Mouse (Mus musculus): ENCODE data around the gene Zfp442. TPM values are rescaled to one million over a fixed set of nuclear protein-coding genes. Genes with fewer than 3 reads are reported as not detected.
A peak's percentile ranks its signal among the peaks of the same experiment; 100 is the strongest.
"Not testable (repeated sequence)": the region's sequence is repeated elsewhere in the genome, so short reads cannot be mapped to it uniquely, and the experiment has no call there.

Zfp442 gene
- total RNA-seq (2017): 7.7 and 9.1 TPM in 2 replicates

DNA sequence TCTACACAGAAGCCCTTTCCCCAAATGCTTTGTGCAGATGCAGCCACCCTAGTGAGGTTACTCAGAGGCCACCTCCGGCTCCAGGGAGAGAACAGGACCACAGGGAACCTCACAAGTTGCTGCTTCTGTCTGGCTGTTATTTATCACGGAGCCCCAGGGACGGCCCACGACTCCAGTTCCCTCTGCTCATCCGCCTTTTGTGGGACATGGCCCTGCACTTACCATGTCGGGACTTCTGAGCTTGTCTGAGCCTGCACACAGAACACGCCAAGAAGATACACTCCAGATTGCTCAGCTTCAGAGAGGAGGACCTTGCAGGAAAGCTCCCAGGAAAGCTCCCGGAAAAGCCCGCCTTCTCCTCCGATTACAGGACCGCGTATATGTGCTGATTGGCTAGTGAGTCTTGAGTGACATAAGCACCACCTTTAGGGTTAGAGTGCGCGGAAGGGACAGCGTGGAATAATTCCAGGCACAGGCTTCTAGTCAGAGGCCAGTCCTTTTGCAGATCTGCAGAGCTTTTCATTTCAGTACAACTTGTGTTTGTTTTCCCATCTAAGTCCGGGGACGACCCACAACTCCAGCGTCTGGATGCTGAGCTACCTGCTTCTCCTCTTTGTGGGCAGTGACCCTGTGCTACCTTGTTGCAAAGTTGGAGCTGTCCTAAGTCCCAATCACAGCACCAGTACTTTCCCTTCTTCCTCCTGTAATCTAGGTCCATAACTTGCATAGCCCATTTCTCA, at the start of gene Zfp442:
TSS of gene Zfp442 (minus strand) at position 307 of the 740 bp plus-strand sequence.
- ATAC-seq (replicated peaks in 1 of 2; ENCODE audit: insufficient read depth in 1 of 2, low FRiP score in 2 of 2, low TSS enrichment in 1 of 2, low read depth in 1 of 2, poor library complexity in 2 of 2, severe bottlenecking in 2 of 2): peak; percentile 97 to 98

DNA sequence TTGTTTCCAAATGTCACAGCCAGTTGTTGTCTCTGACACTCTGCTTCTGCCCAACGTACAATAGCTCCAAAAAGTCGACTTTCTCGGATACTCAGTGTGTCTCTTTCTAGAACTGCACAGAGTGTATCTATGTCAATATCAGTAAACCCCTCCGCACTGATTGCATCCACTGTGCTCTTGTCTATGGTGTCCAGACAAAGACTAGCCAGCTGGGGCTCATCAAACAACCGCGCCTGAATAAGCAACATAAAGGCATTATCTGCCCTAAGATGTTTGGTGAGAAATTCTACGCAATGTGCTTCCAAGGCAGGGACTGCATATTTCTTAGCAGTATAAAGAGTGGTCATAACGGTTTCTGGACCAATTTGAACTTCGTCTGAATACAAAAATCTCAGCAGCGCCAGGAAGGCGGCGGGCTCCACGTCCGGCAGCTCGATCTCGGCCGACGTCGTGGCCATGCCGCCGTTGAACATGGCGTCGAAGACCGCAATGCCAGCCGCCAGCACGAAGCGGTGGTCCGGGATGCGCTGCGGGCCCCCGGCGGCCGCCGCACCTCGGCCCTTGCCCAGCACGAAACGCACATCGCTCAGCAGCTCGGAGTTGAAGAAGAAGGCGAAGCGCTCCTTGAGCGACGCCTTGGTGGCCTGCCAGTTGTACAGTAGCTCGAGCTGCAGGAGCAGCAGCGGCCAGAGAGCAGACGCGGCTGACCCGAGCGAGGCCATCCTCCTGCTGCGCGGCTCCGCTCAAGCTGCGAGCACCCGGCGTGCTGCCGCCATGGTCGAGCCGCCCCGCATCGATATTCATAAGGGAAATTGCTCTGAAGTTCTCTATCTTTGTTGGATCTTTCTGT, 49.1 kb upstream of the Zfp442 start:
- not testable (repeated sequence) for ATAC-seq (replicated peaks in 1 of 2; ENCODE audit: insufficient read depth in 1 of 2, low FRiP score in 2 of 2, low TSS enrichment in 1 of 2, low read depth in 1 of 2, poor library complexity in 2 of 2, severe bottlenecking in 2 of 2)

DNA sequence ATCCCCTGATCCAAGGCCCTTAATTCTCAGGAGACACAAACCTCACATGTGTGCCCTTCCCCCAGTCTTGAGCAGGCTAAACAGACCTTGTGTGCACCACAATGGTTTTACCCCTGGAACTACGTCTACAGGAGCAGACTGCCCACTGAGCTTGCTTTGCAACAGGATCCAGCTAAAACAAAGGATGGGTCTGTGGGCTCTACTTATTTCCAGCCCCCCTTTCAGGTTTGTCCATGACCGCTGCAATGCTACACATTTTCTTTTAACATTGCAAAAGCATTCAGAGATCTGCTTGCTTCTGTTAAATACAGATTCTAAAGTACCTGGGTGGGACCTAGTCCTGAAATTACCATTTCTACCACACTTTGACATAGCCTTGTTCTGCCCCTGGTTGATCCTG, 41.7 kb upstream of the Zfp442 start:
- no peak for ATAC-seq (replicated peaks in 1 of 2; ENCODE audit: insufficient read depth in 1 of 2, low FRiP score in 2 of 2, low TSS enrichment in 1 of 2, low read depth in 1 of 2, poor library complexity in 2 of 2, severe bottlenecking in 2 of 2)

DNA sequence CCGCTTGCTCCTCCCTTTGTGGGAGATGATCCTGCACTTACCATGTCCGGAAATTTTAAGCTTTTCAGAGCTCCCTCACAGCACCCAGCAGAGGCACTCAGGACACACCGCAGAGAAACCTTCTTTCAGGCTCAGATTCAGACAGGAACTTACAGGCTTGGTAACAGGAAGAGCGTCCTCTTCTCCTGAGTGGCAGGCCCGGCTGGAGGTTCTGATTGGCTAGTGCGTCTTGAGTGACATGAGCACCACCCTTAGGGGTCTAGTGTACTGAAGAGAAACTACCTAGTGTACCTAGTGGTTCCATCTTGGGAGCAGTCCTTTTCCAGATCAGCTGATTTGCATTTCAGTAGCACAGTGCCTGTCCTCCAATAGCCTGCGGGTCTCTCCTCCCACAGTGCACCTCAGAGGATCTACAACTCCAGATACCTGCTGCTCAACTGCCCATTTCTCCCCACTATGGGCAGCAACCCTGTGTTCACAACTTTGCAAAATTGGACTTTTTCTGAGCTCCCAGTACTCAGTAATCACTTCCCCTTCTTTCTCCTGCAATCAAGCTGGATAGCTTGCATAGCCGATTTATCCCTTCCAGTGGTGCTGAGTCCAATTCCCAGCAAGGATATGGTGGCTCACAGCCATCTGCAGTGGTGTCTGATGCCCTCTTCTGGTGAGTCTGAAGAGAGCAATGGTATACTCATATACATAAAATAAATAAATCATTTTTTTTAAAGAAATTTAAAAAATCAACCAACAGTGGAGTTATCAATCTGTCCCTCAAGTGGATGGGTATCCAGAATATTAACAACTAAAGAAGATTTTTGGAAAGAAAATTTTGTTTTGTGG, 33.9 kb upstream of the Zfp442 start, which contains the start of gene Zfp345:
TSS of gene Zfp345 (minus strand) at position 153 of the 840 bp plus-strand sequence.
- ATAC-seq (replicated peaks in 1 of 2; ENCODE audit: insufficient read depth in 1 of 2, low FRiP score in 2 of 2, low TSS enrichment in 1 of 2, low read depth in 1 of 2, poor library complexity in 2 of 2, severe bottlenecking in 2 of 2): peak; percentile 22 to 32; a peak in 2 of 4 replicates

DNA sequence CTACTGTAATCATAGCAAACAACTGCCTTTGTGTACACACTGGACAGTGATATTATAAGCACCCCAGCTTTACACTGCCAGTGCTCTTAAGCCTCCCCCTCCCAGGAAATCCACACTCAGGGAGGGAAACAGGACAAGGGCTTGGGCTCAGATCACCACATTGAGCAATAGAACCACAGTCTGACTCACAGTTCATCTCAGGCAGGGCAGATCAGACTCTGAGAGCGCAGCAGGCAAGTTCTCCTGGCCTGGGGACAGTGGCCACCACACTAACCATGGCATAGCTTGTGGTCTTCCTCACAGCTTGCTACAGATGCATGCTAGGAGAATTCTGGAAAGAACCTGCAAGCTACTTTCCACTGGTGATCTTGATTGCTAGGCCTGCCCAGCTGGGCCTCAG, 12.2 kb downstream of the Zfp442 start:
- ATAC-seq (replicated peaks in 1 of 2; ENCODE audit: insufficient read depth in 1 of 2, low FRiP score in 2 of 2, low TSS enrichment in 1 of 2, low read depth in 1 of 2, poor library complexity in 2 of 2, severe bottlenecking in 2 of 2): not testable (repeated sequence)

DNA sequence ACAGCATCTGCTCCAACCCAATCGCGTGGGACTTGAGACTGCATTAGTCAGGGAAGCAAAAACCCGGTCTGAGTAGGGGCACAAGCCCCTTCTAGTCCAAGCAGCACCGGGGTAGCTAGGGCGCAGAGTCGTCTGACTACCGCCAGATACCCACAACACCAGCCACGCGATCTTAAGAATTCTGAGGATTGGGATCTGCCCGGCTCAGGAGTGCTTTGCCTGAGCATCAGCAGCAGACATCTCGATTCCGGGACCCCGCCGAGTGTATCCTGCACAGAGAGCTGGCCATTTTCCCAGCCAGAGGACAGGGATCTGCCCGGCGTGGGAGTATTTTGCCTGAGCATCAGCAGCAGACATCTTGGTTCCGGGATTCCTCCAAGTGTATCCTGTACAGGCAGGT, 39.1 kb downstream of the Zfp442 start:
- ATAC-seq (replicated peaks in 1 of 2; ENCODE audit: insufficient read depth in 1 of 2, low FRiP score in 2 of 2, low TSS enrichment in 1 of 2, low read depth in 1 of 2, poor library complexity in 2 of 2, severe bottlenecking in 2 of 2): not testable (repeated sequence)

DNA sequence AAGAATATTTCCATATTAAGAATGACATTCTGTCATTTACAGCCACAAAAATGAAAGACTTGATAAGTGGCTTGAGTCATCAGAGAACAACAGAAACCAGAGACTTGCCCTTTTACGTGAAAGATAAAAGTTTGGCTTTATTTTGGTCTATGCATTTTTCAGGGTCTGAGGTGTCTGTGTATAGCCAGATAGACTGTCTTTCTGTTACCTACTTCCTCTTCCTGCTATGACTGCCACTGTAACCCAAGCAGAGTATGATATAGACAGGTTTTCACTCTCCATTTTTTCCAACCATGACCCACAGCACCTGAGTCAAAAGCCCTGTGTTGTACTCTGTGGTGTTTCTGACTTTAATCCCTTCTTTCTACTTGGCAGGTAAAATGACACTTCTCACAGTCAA, 61.1 kb downstream of the Zfp442 start:
- ATAC-seq (replicated peaks in 1 of 2; ENCODE audit: insufficient read depth in 1 of 2, low FRiP score in 2 of 2, low TSS enrichment in 1 of 2, low read depth in 1 of 2, poor library complexity in 2 of 2, severe bottlenecking in 2 of 2): no peak

DNA sequence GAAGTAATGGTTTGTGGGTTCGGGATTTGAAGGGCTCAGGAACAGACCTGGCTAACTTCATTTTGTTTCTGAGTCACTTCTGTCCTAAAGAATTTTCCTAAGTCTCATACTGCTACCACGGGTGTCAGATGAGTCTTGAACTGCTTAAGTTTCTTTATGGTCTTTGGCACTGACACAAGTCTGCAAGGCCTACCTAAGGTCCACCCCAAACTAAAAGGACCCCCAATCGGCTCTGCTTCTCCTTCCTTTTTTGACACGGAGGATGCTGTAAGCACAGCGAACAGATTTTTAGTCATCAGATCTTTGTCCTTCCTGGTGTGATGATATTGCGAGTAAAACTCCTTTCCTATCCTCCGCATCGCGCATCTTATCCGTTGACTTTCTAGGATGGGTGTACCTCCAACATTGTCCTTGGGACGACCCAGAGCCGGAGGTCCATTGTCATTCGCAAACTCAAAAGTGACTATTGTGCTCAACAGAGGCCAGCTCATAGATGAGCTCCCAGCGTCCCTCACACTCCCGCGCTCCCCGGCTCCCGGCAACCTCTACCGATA, 65.7 kb downstream of the Zfp442 start:
- ATAC-seq (replicated peaks in 1 of 2; ENCODE audit: insufficient read depth in 1 of 2, low FRiP score in 2 of 2, low TSS enrichment in 1 of 2, low read depth in 1 of 2, poor library complexity in 2 of 2, severe bottlenecking in 2 of 2): peak in 1 of 2 experiments; percentile 51; a peak in 2 of 4 replicates

DNA sequence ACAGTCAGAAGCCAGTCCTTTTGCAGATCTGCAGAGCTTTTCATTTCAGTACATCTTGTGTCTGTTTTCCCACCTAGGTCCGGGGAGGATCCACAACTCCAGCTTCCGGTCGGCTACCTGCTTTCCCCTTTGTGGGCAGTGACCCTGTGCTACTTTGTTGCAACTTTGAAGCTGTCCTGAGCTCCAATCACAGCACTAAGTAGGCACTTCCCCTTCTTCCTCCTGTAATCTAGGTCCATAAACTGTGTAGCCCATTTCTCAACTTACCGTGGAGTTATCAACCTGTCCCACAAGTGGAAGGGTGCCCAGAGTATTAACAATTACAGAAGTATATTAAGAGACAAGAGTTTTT, 88.4 kb downstream of the Zfp442 start:
- ATAC-seq (replicated peaks in 1 of 2; ENCODE audit: insufficient read depth in 1 of 2, low FRiP score in 2 of 2, low TSS enrichment in 1 of 2, low read depth in 1 of 2, poor library complexity in 2 of 2, severe bottlenecking in 2 of 2): peak; percentile 50 to 61

DNA sequence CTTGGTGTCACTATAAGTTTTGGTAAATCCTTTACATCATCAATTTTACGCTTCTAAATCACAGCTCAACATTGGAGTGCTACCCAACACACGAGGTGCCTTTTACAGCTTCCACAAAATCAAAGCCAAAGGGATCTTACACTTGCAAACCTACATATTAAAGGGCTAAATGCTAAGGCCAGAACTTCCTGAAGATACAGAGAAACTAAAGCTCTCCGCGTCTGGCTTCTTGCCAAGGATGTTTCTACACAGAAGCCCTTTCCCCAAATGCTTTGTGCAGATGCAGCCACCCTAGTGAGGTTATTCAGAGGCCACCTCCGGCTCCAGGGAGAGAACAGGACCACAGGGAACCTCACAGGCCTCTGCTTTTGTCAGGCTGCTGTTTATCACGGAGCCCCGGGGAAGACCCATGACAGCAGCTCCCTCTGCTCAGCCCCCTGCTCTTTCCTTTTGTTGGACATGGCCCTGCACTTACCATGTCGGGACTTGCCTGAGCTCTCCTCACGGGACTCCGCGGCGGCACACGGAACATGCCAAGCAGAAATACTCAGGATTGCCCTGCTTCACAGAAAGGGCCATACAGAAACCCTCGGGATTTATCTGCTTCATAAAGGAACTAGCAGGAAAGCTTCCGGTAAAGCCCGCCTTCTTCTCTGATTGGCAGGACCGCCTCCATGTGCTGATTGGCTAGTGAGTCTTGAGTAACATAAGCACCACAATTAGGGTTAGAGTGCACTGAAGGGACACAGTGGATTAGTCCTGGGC, 89.0 kb downstream of the Zfp442 start, which contains the start of gene 3300002I08Rik:
TSS of gene 3300002I08Rik (minus strand) at position 653 of the 765 bp plus-strand sequence.
- peak; percentile 99 to 100 for ATAC-seq (replicated peaks in 1 of 2; ENCODE audit: insufficient read depth in 1 of 2, low FRiP score in 2 of 2, low TSS enrichment in 1 of 2, low read depth in 1 of 2, poor library complexity in 2 of 2, severe bottlenecking in 2 of 2)

Other genes starting within 250 kb of the Zfp442 start
- 2.8 and 6.5 TPM in 2 replicates for gene Zfp937, start 233.4 kb downstream of the Zfp442 start, total RNA-seq (2017)
- gene Gm21994, start 195.9 kb downstream of the Zfp442 start, total RNA-seq (2017): 10.6 and 17.6 TPM in 2 replicates
- not detected in 2 replicates for gene Gm14124, start 194.0 kb downstream of the Zfp442 start, total RNA-seq (2017)
- 5.6 and 14.5 TPM in 2 replicates for gene Gm10130, start 127.8 kb downstream of the Zfp442 start, total RNA-seq (2017)
- 4.4 and 8.5 TPM in 2 replicates for gene 3300002I08Rik, start 88.7 kb downstream of the Zfp442 start, total RNA-seq (2017)
- 0.30 TPM in 1 of 2 replicates, not detected in the other for gene Zfp345, start 33.6 kb upstream of the Zfp442 start, total RNA-seq (2017)
- gene Cst7, start 118.9 kb upstream of the Zfp442 start, total RNA-seq (2017): 28.6 and 48.8 TPM in 2 replicates
- 40.0 and 48.2 TPM in 2 replicates for gene Apmap, start 157.1 kb upstream of the Zfp442 start, total RNA-seq (2017)
- gene Acss1, start 217.0 kb upstream of the Zfp442 start, total RNA-seq (2017): 12.1 and 20.0 TPM in 2 replicates
- not detected in 2 replicates for gene Vsx1, start 237.9 kb upstream of the Zfp442 start, total RNA-seq (2017)